Mouse (Mus musculus) stomach, postnatal 0 days (tissue): ENCODE measurements around the gene Nrxn3.

Source experiments
- CTCF ChIP-seq: IDR thresholded peaks from 2 replicates; pipeline ENCODE4 v1.5.1; 2016; ENCODE audit warnings: antibody characterized with exemption, low read depth, mild to moderate bottlenecking, moderate library complexity
- EP300 ChIP-seq: optimal IDR thresholded peaks from 2 replicates; pipeline ENCODE3; 2016; ENCODE audit warnings: antibody characterized with exemption

- TF ChIP-seq CTCF (no peak), EP300 (no peak)
Observed at GRCm38 (mm10) chr12:89794741-89795140, 1072.1 kb downstream of the Nrxn3 start.
